In genomic region chr3:123616956-123617355, GRCm38 (mm10) we compare ENCODE assay signal across 36 mouse cellular contexts.
DNase-seq lines count a peak whose midpoint lies in the region; ATAC-seq lines count a peak whose summit lies in the region.
"Had no signal": no experiment of that assay in that cellular context is flagged by ENCODE, and none has a peak within 500 bp of the region (broad histone marks: within the 10 kb centered on the region; RNA-seq: fewer than 3 reads in every experiment).

No protein-coding gene starts in this region.

- H3K4me1 ChIP-seq in intestine, embryonic 16.5 days (ENCODE audit: control insufficient read depth, insufficient read depth, low read length), result no peaks in the 10 kb centered on the region
- H3K4me1 ChIP-seq: embryonic facial prominence, embryonic 12.5 days; heart, embryonic 10.5 days; heart, embryonic 15.5 days; hindbrain, embryonic 12.5 days; intestine, embryonic 15.5 days; limb, embryonic 10.5 days; limb, embryonic 15.5 days; liver, embryonic 13.5 days; megakaryocyte, embryonic 14.5 days; stomach, embryonic 15.5 days had no signal

- no peak overlapping the region for H3K27ac ChIP-seq in intestine, embryonic 16.5 days (ENCODE audit: low read length)
- H3K27ac ChIP-seq: embryonic facial prominence, embryonic 12.5 days; heart, embryonic 10.5 days; heart, embryonic 15.5 days; hindbrain, embryonic 12.5 days; hindbrain, postnatal 0 days; intestine, embryonic 15.5 days; limb, embryonic 10.5 days; limb, embryonic 15.5 days; liver, embryonic 13.5 days; midbrain, embryonic 13.5 days; stomach, embryonic 15.5 days had no signal

- no peak overlapping the region for H3K4me3 ChIP-seq in intestine, embryonic 16.5 days (ENCODE audit: low read length)
- H3K4me3 ChIP-seq: embryonic facial prominence, embryonic 12.5 days; heart, embryonic 10.5 days; heart, embryonic 15.5 days; hindbrain, embryonic 12.5 days; intestine, embryonic 15.5 days; limb, embryonic 10.5 days; limb, embryonic 15.5 days; liver, embryonic 13.5 days; midbrain, embryonic 13.5 days; stomach, embryonic 15.5 days had no signal

- no peak for DNase-seq in frontal cortex, postnatal 25 days (ENCODE audit: low spot score in 2 of 2)
- peak; percentile 27 for DNase-seq in right cerebral cortex, adult 18-20 months
- DNase-seq in right cerebral cortex, postnatal 14 days, result no peak
- DNase-seq in left cerebral cortex, postnatal 14 days (ENCODE audit: low spot score in 2 of 2), result peak; percentile 39
- DNase-seq in telencephalon, adult 2 months (ENCODE audit: low read depth, low spot score), result peak; percentile 60
- no peak for DNase-seq in adrenal gland, adult 18-20 months (ENCODE audit: low spot score in 2 of 2)
- DNase-seq: adrenal gland, adult 8-10 months; cerebellum, adult 9-10 months; cerebellum, postnatal 36 days; embryo, embryonic 11 days; gastrocnemius, postnatal 25 days; heart, adult 11 months; kidney, adult 9 months; kidney, postnatal 10 days; liver, embryonic 13.5 days; lung, adult 18-20 months; lung, postnatal 4 days; thymus, adult 2 months; thymus, postnatal 36 days had no signal

- H3K9me3 ChIP-seq in intestine, embryonic 16.5 days (ENCODE audit: control insufficient read depth, low read length), result no peaks in the 10 kb centered on the region
- H3K9me3 ChIP-seq: embryonic facial prominence, embryonic 12.5 days; heart, embryonic 10.5 days; heart, embryonic 15.5 days; hindbrain, embryonic 12.5 days; intestine, embryonic 15.5 days; limb, embryonic 10.5 days; limb, embryonic 15.5 days; liver, embryonic 13.5 days; megakaryocyte, embryonic 14.5 days; midbrain, embryonic 13.5 days; stomach, embryonic 15.5 days had no signal

- H3K9ac ChIP-seq in intestine, embryonic 16.5 days (ENCODE audit: low read depth, low read length), result no peak overlapping the region
- H3K9ac ChIP-seq: embryonic facial prominence, embryonic 12.5 days; heart, embryonic 15.5 days; hindbrain, embryonic 12.5 days; intestine, embryonic 15.5 days; limb, embryonic 15.5 days; liver, embryonic 13.5 days; midbrain, embryonic 13.5 days; stomach, embryonic 15.5 days had no signal

- H3K27me3 ChIP-seq in intestine, embryonic 16.5 days (replicated peaks; ENCODE audit: control insufficient read depth, insufficient read depth, low read length), result no peaks in the 10 kb centered on the region
- H3K27me3 ChIP-seq: CH12.LX; embryonic facial prominence, embryonic 12.5 days; heart, embryonic 15.5 days; hindbrain, embryonic 12.5 days; intestine, embryonic 15.5 days; limb, embryonic 15.5 days; liver, embryonic 13.5 days; megakaryocyte, embryonic 14.5 days; midbrain, embryonic 13.5 days; stomach, embryonic 15.5 days had no signal

- H3K36me3 ChIP-seq in intestine, embryonic 16.5 days (ENCODE audit: control insufficient read depth, insufficient read depth, low read length), result no peaks in the 10 kb centered on the region
- H3K36me3 ChIP-seq: embryonic facial prominence, embryonic 12.5 days; heart, embryonic 10.5 days; heart, embryonic 15.5 days; hindbrain, embryonic 12.5 days; intestine, embryonic 15.5 days; limb, embryonic 10.5 days; limb, embryonic 15.5 days; liver, embryonic 13.5 days; midbrain, embryonic 13.5 days; stomach, embryonic 15.5 days had no signal

- 77% methylated on average over 4 of the region's 4 CpGs for WGBS in intestine, embryonic 16.5 days

- no peak overlapping the region for H3K4me2 ChIP-seq in intestine, embryonic 16.5 days (ENCODE audit: low read depth, low read length)
- H3K4me2 ChIP-seq: embryonic facial prominence, embryonic 12.5 days; heart, embryonic 15.5 days; hindbrain, embryonic 12.5 days; intestine, embryonic 15.5 days; limb, embryonic 15.5 days; liver, embryonic 13.5 days; midbrain, embryonic 13.5 days; stomach, embryonic 15.5 days had no signal

- ATAC-seq in frontal cortex, adult (ENCODE audit: low TSS enrichment), result peak; percentile 91
- no peak for ATAC-seq in intestine, embryonic 16.5 days
- ATAC-seq: activated CD4-positive, CD25-positive, alpha-beta regulatory T cell, adult 4 months; forebrain, embryonic 14.5 days; hindbrain, postnatal 0 days; intestine, embryonic 15.5 days; lung, postnatal 0 days; midbrain, embryonic 13.5 days had no signal

- intact Hi-C loops in left cerebral cortex, postnatal 14 days (cut with DNase I), result no loop called here

Comparison
In these comparisons a context has a peak if more than half of its experiments do, and no peak if none do; other contexts are left out.
1. DNase-seq: peak in right cerebral cortex, adult 18-20 months (single experiment), left cerebral cortex, postnatal 14 days (2 of 2) and telencephalon, adult 2 months (single experiment); none in frontal cortex, postnatal 25 days (0 of 2), right cerebral cortex, postnatal 14 days (single experiment) and adrenal gland, adult 18-20 months (0 of 2).